Mouse (Mus musculus) myocyte (in vitro differentiated cells): ENCODE data around the gene Tgfbr3l. TPM values are rescaled to one million over a fixed set of nuclear protein-coding genes. Genes with fewer than 3 reads are reported as not detected.
A peak's percentile ranks its signal among the peaks of the same experiment; 100 is the strongest.

ENCODE experiments used
- H3K27me3 ChIP-seq: one replicate; pipeline ENCODE4 v1.6.1; 2011; ENCODE audit not compliant: control insufficient read depth, insufficient read depth, insufficient read length
- H3K36me3 ChIP-seq: one replicate; pipeline ENCODE4 v1.6.1; 2011; ENCODE audit not compliant: control insufficient read depth, insufficient read depth
- H3K4me2 ChIP-seq: one replicate; pipeline ENCODE4 v1.6.1; 2011; ENCODE audit warnings: low read depth, control low read depth
- H3K4me3 ChIP-seq: one replicate; pipeline ENCODE4 v1.5.1; 2011; ENCODE audit warnings: mild to moderate bottlenecking, control low read depth, moderate library complexity
- H3K79me2 ChIP-seq: one replicate; pipeline ENCODE4 v1.6.1; 2011; ENCODE audit not compliant: control insufficient read depth, insufficient read depth
- H3ac ChIP-seq: one replicate; pipeline ENCODE4 v1.6.1; 2011; ENCODE audit not compliant: control insufficient read depth, insufficient read length
- CEBPB ChIP-seq: IDR thresholded peaks from 2 replicates; pipeline ENCODE4 v1.6.1; 2011; ENCODE audit warnings: mild to moderate bottlenecking, moderate library complexity; ENCODE audit not compliant: poor library complexity, insufficient read depth, severe bottlenecking
- E2F4 ChIP-seq: IDR thresholded peaks from one replicate; pipeline ENCODE4 v1.6.1; 2011; ENCODE audit warnings: mild to moderate bottlenecking, control low read depth, moderate library complexity; ENCODE audit not compliant: insufficient read depth
- MAX ChIP-seq: IDR thresholded peaks from one replicate; pipeline ENCODE4 v1.6.1; 2011; ENCODE audit warnings: low read depth, mild to moderate bottlenecking, control low read depth
- MYOD1 ChIP-seq, 3 experiments: IDR thresholded peaks; one replicate each; pipeline ENCODE4 v1.6.1; 2011; ENCODE audit warnings: control low read depth in 2 of 3, low read depth in 2 of 3, mild to moderate bottlenecking in 2 of 3, moderate library complexity in 1 of 3; ENCODE audit not compliant: insufficient read length in 2 of 3, control insufficient read depth in 1 of 3
- MYOG ChIP-seq, 3 experiments: IDR thresholded peaks; one replicate each; pipeline ENCODE4 v1.6.1; 2011; ENCODE audit warnings: control low read depth in 2 of 3, low read depth in 2 of 3, mild to moderate bottlenecking in 2 of 3; ENCODE audit not compliant: insufficient read length in 2 of 3, control insufficient read depth in 1 of 3, insufficient read depth in 1 of 3
- POLR2A ChIP-seq: IDR thresholded peaks from one replicate; pipeline ENCODE4 v1.6.1; 2011; ENCODE audit warnings: low read depth, mild to moderate bottlenecking, control low read depth, moderate library complexity; ENCODE audit not compliant: insufficient read length
- POLR2AphosphoS2 ChIP-seq: IDR thresholded peaks from one replicate; pipeline ENCODE4 v1.6.1; 2011; ENCODE audit warnings: low read depth, control low read depth; ENCODE audit not compliant: insufficient read length
- REST ChIP-seq: IDR thresholded peaks from one replicate; pipeline ENCODE4 v1.6.1; 2011; ENCODE audit warnings: mild to moderate bottlenecking, control low read depth, moderate library complexity; ENCODE audit not compliant: insufficient read depth, insufficient read length
- SRF ChIP-seq: IDR thresholded peaks from one replicate; pipeline ENCODE4 v1.6.1; 2011; ENCODE audit warnings: low read depth; ENCODE audit not compliant: control insufficient read depth, insufficient read length
- TCF12 ChIP-seq: IDR thresholded peaks from one replicate; pipeline ENCODE4 v1.6.1; 2011; ENCODE audit warnings: mild to moderate bottlenecking, control low read depth; ENCODE audit not compliant: poor library complexity, insufficient read depth, severe bottlenecking
- TCF3 ChIP-seq: IDR thresholded peaks from one replicate; pipeline ENCODE4 v1.6.1; 2011; ENCODE audit warnings: low read depth, control low read depth; ENCODE audit not compliant: insufficient read length
- USF1 ChIP-seq: IDR thresholded peaks from one replicate; pipeline ENCODE4 v1.6.1; 2011; ENCODE audit warnings: low read depth, mild to moderate bottlenecking, control low read depth, moderate library complexity
- polyA plus RNA-seq: library from polyadenylated mRNA; unstranded; fragments of >200 nt; fragmentation: generic; extraction: Trizol; gene quantifications from one replicate; pipeline ENCODE4 v1.2.1, GENCODE M21; 2012; ENCODE audit warnings: missing spikeins

Tgfbr3l gene
- polyA plus RNA-seq, 1 experiment: 1.4 TPM

GRCm38 (mm10) chr8:4238434-4239192 lies 9.4 kb upstream of the Tgfbr3l start, which contains the start of the genes Map2k7 and Gm49320:
Gene Map2k7 (plus strand): TSS chr8:4238740.
Gene Gm49320 (plus strand): TSS chr8:4238865.
- TF ChIP-seq SRF: peak; percentile 64
- TF ChIP-seq TCF3: no peak
- peak in 2 of 3 experiments; percentile 39 to 46 for TF ChIP-seq MYOG (IDR thresholded peaks at IDR 0.05; ENCODE audit: control insufficient read depth in 1 of 3, insufficient read depth in 1 of 3, insufficient read length in 2 of 3, low read depth in 2 of 3)
- no peak for TF ChIP-seq E2F4
- no peak for TF ChIP-seq REST
- TF ChIP-seq USF1: no peak
- peak; percentile 96 for TF ChIP-seq POLR2AphosphoS2
- no peak for TF ChIP-seq TCF12
- TF ChIP-seq CEBPB: no peak
- peak; percentile 78 for TF ChIP-seq POLR2A
- TF ChIP-seq MAX: no peak
- TF ChIP-seq MYOD1 (IDR thresholded peaks at IDR 0.05; ENCODE audit: control insufficient read depth in 1 of 3, insufficient read length in 2 of 3, low read depth in 2 of 3): peak in 1 of 3 experiments; percentile 65
- H3K27me3 ChIP-seq: no peaks in the 10 kb centered on the region
- H3K79me2 ChIP-seq: peaks cover 31% of the 10 kb centered on the region
- H3ac ChIP-seq: peak within 1 kb of the TSS; percentile 76
- peaks cover 6% of the 10 kb centered on the region for H3K36me3 ChIP-seq
- peak within 1 kb of the TSS; percentile 89 for H3K4me3 ChIP-seq
- peak within 1 kb of the TSS; percentile 91 for H3K4me2 ChIP-seq

- peak overlapping the region; percentile 89 for H3K4me3 ChIP-seq
- H3K36me3 ChIP-seq: peaks cover 6% of the 10 kb centered on the region
- TF ChIP-seq SRF: no peak
- no peak for TF ChIP-seq USF1
- no peak for TF ChIP-seq REST
- TF ChIP-seq POLR2AphosphoS2: peak; percentile 15
- TF ChIP-seq MYOD1 (IDR thresholded peaks at IDR 0.05; ENCODE audit: control insufficient read depth in 1 of 3, insufficient read length in 2 of 3, low read depth in 2 of 3): no peak
- H3K79me2 ChIP-seq: peaks cover 31% of the 10 kb centered on the region
- no peaks in the 10 kb centered on the region for H3K27me3 ChIP-seq
- H3ac ChIP-seq: peak overlapping the region; percentile 76
- H3K4me2 ChIP-seq: peak overlapping the region; percentile 79
These were observed 8.7 kb upstream of the Tgfbr3l start for GRCm38 (mm10) chr8:4239193-4239890.

- H3K36me3 ChIP-seq: peaks cover 11% of the 10 kb centered on the region
- H3K79me2 ChIP-seq: peaks cover 20% of the 10 kb centered on the region
- no peak overlapping the region for H3K4me3 ChIP-seq
- H3K4me2 ChIP-seq: no peak overlapping the region
- no peak overlapping the region for H3ac ChIP-seq
- H3K27me3 ChIP-seq: no peaks in the 10 kb centered on the region
- no peak for TF ChIP-seq CEBPB
- TF ChIP-seq REST: no peak
- no peak for TF ChIP-seq MAX
- no peak for TF ChIP-seq POLR2A
- TF ChIP-seq TCF12: no peak
- no peak for TF ChIP-seq POLR2AphosphoS2
- TF ChIP-seq MYOG (IDR thresholded peaks at IDR 0.05; ENCODE audit: control insufficient read depth in 1 of 3, insufficient read depth in 1 of 3, insufficient read length in 2 of 3, low read depth in 2 of 3): no peak
- TF ChIP-seq USF1: no peak
- TF ChIP-seq SRF: no peak
- no peak for TF ChIP-seq E2F4
- TF ChIP-seq TCF3: no peak
- no peak for TF ChIP-seq MYOD1 (IDR thresholded peaks at IDR 0.05; ENCODE audit: control insufficient read depth in 1 of 3, insufficient read length in 2 of 3, low read depth in 2 of 3)
These were observed 3.0 kb upstream of the Tgfbr3l start for GRCm38 (mm10) chr8:4245061-4245460.

DNA sequence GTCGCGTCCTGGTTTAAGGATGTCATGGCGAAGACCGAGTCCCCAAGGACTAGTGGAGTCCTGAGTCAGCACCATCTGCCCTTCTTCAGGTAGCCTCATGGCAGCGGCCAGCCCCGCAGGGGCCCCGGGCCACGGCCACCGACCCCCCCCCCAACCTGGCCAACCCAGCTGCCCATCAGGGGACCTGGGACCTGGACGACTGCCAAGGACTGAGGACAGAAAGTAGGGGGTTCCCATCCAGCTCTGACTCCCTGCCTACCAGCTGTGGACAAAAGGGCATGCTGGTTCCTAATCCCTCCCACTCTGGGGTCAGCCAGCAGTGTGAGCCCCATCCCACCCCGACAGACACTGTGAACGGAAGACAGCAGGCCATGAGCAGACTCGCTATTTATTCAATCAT lies 2.3 kb upstream of the Tgfbr3l start:
- H3K4me3 ChIP-seq: no peak overlapping the region
- H3K36me3 ChIP-seq: peaks cover 11% of the 10 kb centered on the region
- no peak overlapping the region for H3ac ChIP-seq
- H3K27me3 ChIP-seq: no peaks in the 10 kb centered on the region
- H3K79me2 ChIP-seq: peaks cover 13% of the 10 kb centered on the region
- TF ChIP-seq E2F4: no peak
- no peak overlapping the region for H3K4me2 ChIP-seq

GRCm38 (mm10) chr8:4247241-4247640 lies 773 bp upstream of the Tgfbr3l start:
- no peak overlapping the region for H3K4me3 ChIP-seq
- H3K79me2 ChIP-seq: no peaks in the 10 kb centered on the region
- H3ac ChIP-seq: no peak overlapping the region
- no peaks in the 10 kb centered on the region for H3K27me3 ChIP-seq
- no peak for TF ChIP-seq E2F4
- TF ChIP-seq MYOD1 (IDR thresholded peaks at IDR 0.05; ENCODE audit: control insufficient read depth in 1 of 3, insufficient read length in 2 of 3, low read depth in 2 of 3): no peak
- TF ChIP-seq CEBPB: no peak
- TF ChIP-seq USF1: no peak
- no peak for TF ChIP-seq MYOG (IDR thresholded peaks at IDR 0.05; ENCODE audit: control insufficient read depth in 1 of 3, insufficient read depth in 1 of 3, insufficient read length in 2 of 3, low read depth in 2 of 3)
- no peak for TF ChIP-seq REST
- TF ChIP-seq SRF: no peak
- TF ChIP-seq POLR2A: no peak
- no peak for TF ChIP-seq TCF12
- no peak for TF ChIP-seq POLR2AphosphoS2
- H3K36me3 ChIP-seq: peaks cover 5% of the 10 kb centered on the region
- no peak overlapping the region for H3K4me2 ChIP-seq
